Mouse (Mus musculus): ENCODE measurements around the gene Galnt2.

- TF ChIP-seq POLR2A (IDR thresholded peaks at IDR 0.05; ENCODE audit: insufficient read depth, low read length): no peak
- peak; percentile 64 for TF ChIP-seq CTCF (IDR thresholded peaks at IDR 0.05; ENCODE audit: low read depth, low read length)
- no peak for TF ChIP-seq EP300 (IDR thresholded peaks at IDR 0.05; ENCODE audit: insufficient read depth, low read depth, low read length)
Observed at GRCm38 (mm10) chr8:124314803-124315202, 83.6 kb downstream of the Galnt2 start.

All from ES-Bruce4 (cell line).